Mouse (Mus musculus): ENCODE data around the gene Wdr18.
A peak's percentile ranks its signal among the peaks of the same experiment; 100 is the strongest.

Wdr18 gene

GRCm38 (mm10) chr10:80001945-80002344, 42.0 kb downstream of the Wdr18 start:
- no peak for DNase-seq

DNA sequence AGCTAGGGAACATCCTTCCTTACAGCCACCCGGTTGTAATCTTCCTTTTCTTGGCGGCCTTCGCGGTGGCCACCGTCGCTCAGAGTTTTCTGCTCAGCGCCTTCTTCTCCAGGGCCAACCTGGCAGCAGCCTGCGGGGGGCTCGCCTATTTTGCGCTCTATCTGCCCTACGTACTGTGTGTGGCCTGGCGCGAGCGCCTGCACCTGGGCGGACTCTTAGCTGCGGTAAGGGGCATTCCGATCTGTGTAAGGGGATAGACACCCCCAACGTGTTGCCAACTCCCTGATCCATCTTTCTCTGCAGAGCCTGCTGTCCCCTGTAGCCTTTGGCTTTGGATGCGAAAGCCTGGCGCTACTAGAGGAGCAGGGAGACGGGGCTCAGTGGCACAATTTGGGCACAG, 42.9 kb downstream of the Wdr18 start:
- no peak for DNase-seq

- DNase-seq: no peak
Measured at GRCm38 (mm10) chr10:80003374-80004232, 43.7 kb downstream of the Wdr18 start.

- DNase-seq: no peak
Measured at GRCm38 (mm10) chr10:80004233-80004705, 44.3 kb downstream of the Wdr18 start.

DNA sequence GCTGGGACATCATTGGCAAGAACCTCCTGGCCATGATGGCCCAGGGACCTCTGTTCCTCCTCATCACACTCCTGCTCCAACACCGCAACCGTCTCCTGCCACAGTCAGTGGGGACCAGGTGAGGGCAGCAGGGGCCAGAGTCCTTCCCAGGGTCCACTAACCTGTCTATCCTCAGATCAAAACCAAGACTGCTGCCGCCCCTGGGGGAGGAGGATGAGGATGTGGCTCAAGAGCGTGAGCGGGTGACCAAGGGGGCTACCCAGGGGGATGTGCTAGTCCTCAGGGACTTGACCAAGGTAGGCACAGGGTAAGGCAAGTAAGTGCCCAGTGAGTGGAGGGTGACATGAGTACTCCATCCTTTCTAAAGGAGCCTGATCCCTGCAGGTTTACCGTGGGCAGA, 51.8 kb downstream of the Wdr18 start:
- DNase-seq: no peak

GRCm38 (mm10) chr10:80013609-80014008, 53.7 kb downstream of the Wdr18 start:
- no peak for DNase-seq

DNA sequence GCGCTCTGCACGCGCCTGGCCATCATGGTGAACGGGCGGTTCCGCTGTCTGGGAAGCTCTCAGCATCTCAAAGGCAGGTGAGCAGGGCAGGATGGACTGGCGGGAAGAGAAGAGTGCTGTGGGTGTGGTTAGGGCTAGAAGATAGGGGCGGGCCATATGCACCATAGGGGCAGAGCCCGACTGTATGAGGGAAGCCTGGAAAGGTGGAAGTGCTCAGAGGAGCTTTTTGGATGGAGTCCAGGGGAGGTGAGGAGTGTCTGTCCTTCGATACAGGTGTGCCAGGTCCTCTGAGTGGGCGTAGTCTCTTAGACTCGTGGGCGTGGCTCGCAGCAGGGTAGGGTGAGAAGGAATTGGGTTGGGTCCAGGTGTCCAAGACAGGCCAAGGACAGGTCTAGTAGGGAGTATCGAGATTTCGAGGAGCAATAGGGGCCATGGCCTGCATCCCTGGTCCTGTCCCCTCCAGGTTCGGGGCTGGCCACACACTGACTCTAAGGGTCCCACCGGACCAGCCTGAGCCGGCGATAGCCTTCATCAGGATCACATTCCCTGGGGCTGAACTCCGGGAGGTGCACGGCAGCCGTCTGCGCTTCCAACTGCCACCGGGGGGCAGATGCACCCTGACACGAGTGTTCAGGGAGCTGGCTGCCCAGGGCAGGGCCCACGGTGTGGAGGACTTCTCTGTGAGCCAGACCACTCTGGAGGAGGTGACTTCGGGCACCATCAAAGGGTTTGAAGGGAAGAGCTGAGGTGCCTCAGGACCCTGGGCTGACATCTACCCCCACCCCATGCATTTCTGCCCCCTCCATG, 54.7 kb downstream of the Wdr18 start:
- peak; percentile 57 for DNase-seq

DNA sequence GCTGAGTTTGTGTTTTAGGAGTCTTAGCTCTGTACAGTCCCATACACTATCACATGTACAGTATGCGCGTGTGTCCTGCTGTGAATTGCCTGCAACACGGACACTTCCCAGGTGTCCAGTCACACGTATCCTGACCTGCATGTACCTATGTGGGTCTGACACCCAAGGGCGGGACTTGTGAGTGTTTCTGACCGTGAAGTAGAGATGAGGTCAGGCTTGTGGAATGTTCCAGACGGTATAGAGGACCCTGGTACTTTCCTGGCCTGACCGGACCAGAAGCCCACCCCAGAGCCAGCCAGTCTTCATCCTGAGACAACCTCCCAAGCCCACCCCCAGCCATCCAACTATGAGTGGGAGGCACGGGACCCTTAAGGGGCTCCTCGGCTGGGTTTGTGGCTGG, 55.6 kb downstream of the Wdr18 start:
- no peak for DNase-seq

DNA sequence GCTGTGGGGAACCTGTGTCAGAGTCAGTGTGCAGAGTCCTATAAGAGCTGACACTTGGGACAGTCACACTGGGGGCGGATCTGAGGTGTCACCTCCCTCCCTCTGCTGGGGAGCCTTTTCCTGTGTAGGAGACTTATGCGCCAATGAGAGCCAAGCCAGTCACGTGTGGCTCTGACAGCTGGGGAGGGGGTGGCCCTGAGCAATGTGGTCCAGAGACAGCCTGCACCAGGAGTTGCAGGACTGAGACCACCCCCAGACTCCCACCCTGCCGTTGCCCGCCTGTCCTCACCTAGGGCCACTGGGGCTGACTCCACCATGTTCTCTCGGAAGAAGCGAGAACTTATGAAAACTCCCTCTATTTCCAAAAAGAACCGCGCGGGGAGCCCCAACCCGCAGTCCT, 56.6 kb downstream of the Wdr18 start, which contains the start of gene Arhgap45:
Arhgap45 (plus strand) TSS at position 143 of the 400 bp plus-strand sequence.
- DNase-seq: peak; percentile 89

GRCm38 (mm10) chr10:80016931-80017330, 57.0 kb downstream of the Wdr18 start:
- no peak for DNase-seq

GRCm38 (mm10) chr10:80017361-80017760, 57.4 kb downstream of the Wdr18 start:
- DNase-seq: peak; percentile 97

GRCm38 (mm10) chr10:80017771-80018170, 57.8 kb downstream of the Wdr18 start:
- DNase-seq: peak; percentile 75

GRCm38 (mm10) chr10:80018739-80019297, 58.9 kb downstream of the Wdr18 start:
- DNase-seq: peak; percentile 75

- no peak for DNase-seq
Measured at GRCm38 (mm10) chr10:80019471-80020131, 59.6 kb downstream of the Wdr18 start.
